ENCODE assay signal across 14 mouse cellular contexts in the genomic region with DNA sequence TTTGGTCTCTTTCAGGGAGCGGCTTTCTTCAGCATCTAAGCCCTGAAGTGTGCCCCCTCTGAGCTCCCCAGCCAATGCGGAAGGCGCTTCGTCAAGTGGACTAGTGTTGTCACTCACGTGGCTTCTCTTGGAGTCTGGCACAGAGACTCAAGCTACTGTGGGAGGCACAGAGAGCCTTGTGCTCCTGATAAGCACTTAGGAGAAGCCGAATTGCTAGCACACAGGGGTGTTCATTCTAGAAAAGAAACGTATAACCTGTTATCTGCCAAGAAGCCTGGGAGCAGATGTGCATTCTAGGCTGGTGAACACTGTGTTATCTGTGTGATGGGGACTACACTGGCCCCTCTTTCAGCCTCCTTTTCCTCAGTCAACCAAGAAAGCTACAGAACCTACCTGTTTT. TPM values are rescaled to one million over a fixed set of nuclear protein-coding genes. Genes with fewer than 3 reads are reported as not detected.
DNase-seq lines count a peak whose midpoint lies in the region; ATAC-seq and TF ChIP-seq lines count a peak whose summit lies in the region.
"Had no signal": no experiment of that assay in that cellular context is flagged by ENCODE, and none has a peak within 500 bp of the region (broad histone marks: within the 10 kb centered on the region; RNA-seq: fewer than 3 reads in every experiment).

No protein-coding gene starts in this region.

- peak overlapping the region; percentile 94 for H3K27ac ChIP-seq in kidney, adult 2 months (ENCODE audit: insufficient read depth, low read depth, low read length)
- H3K27ac ChIP-seq in liver, embryonic 16.5 days (ENCODE audit: low read length), result peak overlapping the region; percentile 98
- no peak overlapping the region for H3K27ac ChIP-seq in hindbrain, embryonic 11.5 days (ENCODE audit: low read depth, low read length)
- H3K27ac ChIP-seq: layer of hippocampus, adult 2 months; limb, embryonic 15.5 days had no signal

- DNase-seq in kidney, adult 2 months, result peak; percentile 39
- DNase-seq in kidney, adult 9 months, result no peak
- DNase-seq in MEL-GATA-1-ER (ENCODE audit: extremely low read depth, low read depth), result peak; percentile 99
- no peak for DNase-seq in spleen, postnatal 10 days (ENCODE audit: low spot score in 2 of 2)
- no peak for DNase-seq in hindbrain, embryonic 11.5 days (ENCODE audit: low spot score)
- DNase-seq: cerebellum, postnatal 14 days; thymus, postnatal 14 days had no signal

- H3K9me3 ChIP-seq in liver, embryonic 16.5 days (replicated peaks; ENCODE audit: control insufficient read depth, low read length), result no peaks in the 10 kb centered on the region
- no peaks in the 10 kb centered on the region for H3K9me3 ChIP-seq in hindbrain, embryonic 11.5 days (ENCODE audit: control insufficient read depth, low read length)
- H3K9me3 ChIP-seq: limb, embryonic 15.5 days had no signal

- no peak for TF ChIP-seq CTCF in kidney, adult 2 months (conservative IDR thresholded peaks at IDR 0.05; ENCODE audit: insufficient read depth, insufficient read length, low read depth, low read length)

- H3K27me3 ChIP-seq in kidney, adult 2 months (replicated peaks; ENCODE audit: control insufficient read depth, insufficient read depth, low read length), result no peaks in the 10 kb centered on the region
- H3K27me3 ChIP-seq in liver, embryonic 16.5 days (ENCODE audit: control insufficient read depth, insufficient read depth, low read depth, low read length), result no peaks in the 10 kb centered on the region
- no peaks in the 10 kb centered on the region; the same call in 1 of the 2 replicates for H3K27me3 ChIP-seq in hindbrain, embryonic 11.5 days (ENCODE audit: control insufficient read depth, insufficient read depth, low read length)

- 56% methylated on average over 7 of the region's 7 CpGs for WGBS in kidney, adult 2 months
- 14% methylated on average over 7 of the region's 7 CpGs for WGBS in liver, embryonic 16.5 days (ENCODE audit: insufficient replicate concordance)
- 70% methylated on average over 7 of the region's 7 CpGs for WGBS in hindbrain, embryonic 11.5 days

- no peak for TF ChIP-seq POLR2A in kidney, adult 2 months (IDR thresholded peaks at IDR 0.05; ENCODE audit: low read depth, low read length)

- no peak overlapping the region for H3K4me3 ChIP-seq in kidney, adult 2 months (ENCODE audit: insufficient read depth, low read depth, low read length)
- H3K4me3 ChIP-seq in liver, embryonic 16.5 days (ENCODE audit: low read depth, low read length), result peak overlapping the region; percentile 61
- no peak overlapping the region for H3K4me3 ChIP-seq in hindbrain, embryonic 11.5 days (ENCODE audit: low read depth, low read length)
- H3K4me3 ChIP-seq: layer of hippocampus, adult 2 months; limb, embryonic 15.5 days; myocyte had no signal

- ATAC-seq in erythroid progenitor cell, adult 5-6 weeks (replicated peaks; ENCODE audit: low FRiP score, poor library complexity, severe bottlenecking), result peak; percentile 60
- ATAC-seq in liver, embryonic 16.5 days (ENCODE audit: low read depth), result peak; percentile 84
- no peak for ATAC-seq in hindbrain, embryonic 11.5 days (ENCODE audit: low FRiP score)
- ATAC-seq: inflammation-experienced regulatory T-cells, adult 6 months had no signal

- H3K4me2 ChIP-seq in liver, embryonic 16.5 days (ENCODE audit: low read depth, low read length), result peak overlapping the region; percentile 59
- no peak overlapping the region for H3K4me2 ChIP-seq in hindbrain, embryonic 11.5 days (replicated peaks; ENCODE audit: low read depth, low read length)
- H3K4me2 ChIP-seq: limb, embryonic 15.5 days; midbrain, embryonic 11.5 days had no signal

- peaks cover 7% of the 10 kb centered on the region; the same call in 1 of the 2 replicates for H3K4me1 ChIP-seq in kidney, adult 2 months (ENCODE audit: control insufficient read depth, insufficient read depth, low read length)
- peaks cover 49% of the 10 kb centered on the region for H3K4me1 ChIP-seq in liver, embryonic 16.5 days (ENCODE audit: control insufficient read depth, low read depth, low read length)
- H3K4me1 ChIP-seq in hindbrain, embryonic 11.5 days (replicated peaks; ENCODE audit: control insufficient read depth, insufficient read depth, low read length), result no peaks in the 10 kb centered on the region

- peak overlapping the region; percentile 56 for H3K9ac ChIP-seq in liver, embryonic 16.5 days (ENCODE audit: low read depth, low read length)
- H3K9ac ChIP-seq in hindbrain, embryonic 11.5 days (ENCODE audit: low read depth, low read length), result no peak overlapping the region
- H3K9ac ChIP-seq: limb, embryonic 15.5 days had no signal

- H3K36me3 ChIP-seq in kidney, adult 2 months (ENCODE audit: control insufficient read depth, insufficient read depth, low read length), result no peaks in the 10 kb centered on the region
- no peaks in the 10 kb centered on the region for H3K36me3 ChIP-seq in liver, embryonic 16.5 days (ENCODE audit: control insufficient read depth, insufficient read depth)
- H3K36me3 ChIP-seq in hindbrain, embryonic 11.5 days (ENCODE audit: control insufficient read depth, insufficient read depth, low read length), result no peaks in the 10 kb centered on the region
- H3K36me3 ChIP-seq: limb, embryonic 15.5 days had no signal

RNA-seq across cellular contexts. Expression of a gene that starts 16.9 kb away (rescaled TPM):
- polyA plus RNA-seq in kidney, adult 2 months (2012; rRNA removed), result 16.3 and 21.2 TPM in 2 replicates
- 29.2 and 30.6 TPM in 2 replicates for total RNA-seq in erythroid progenitor cell, adult 5-6 weeks (2015; ENCODE audit: low replicate concordance)
- total RNA-seq in erythroid progenitor cell, adult 5-6 weeks (2017; ENCODE audit: low replicate concordance), result 9.9 and 11.1 TPM in 2 replicates
- 62.5 and 65.7 TPM in 2 replicates for polyA plus RNA-seq in liver, embryonic 16.5 days (2015; fragmentation: Nextera tagmentation; extraction: Ambion mirVana)
- 120 and 123 TPM in 2 replicates for polyA plus RNA-seq in hindbrain, embryonic 11.5 days (2014; fragmentation: Nextera tagmentation; extraction: Ambion mirVana)

RNA-seq across cellular contexts. Expression of a gene that starts 16.9 kb away (rescaled TPM):
- polyA plus RNA-seq in kidney, adult 2 months (2012; rRNA removed), result 29.2 and 31.4 TPM in 2 replicates
- 8.0 and 14.4 TPM in 2 replicates for total RNA-seq in erythroid progenitor cell, adult 5-6 weeks (2015; ENCODE audit: low replicate concordance)
- total RNA-seq in erythroid progenitor cell, adult 5-6 weeks (2017; ENCODE audit: low replicate concordance), result 23.4 and 42.7 TPM in 2 replicates
- polyA plus RNA-seq in liver, embryonic 16.5 days (2015; fragmentation: Nextera tagmentation; extraction: Ambion mirVana), result 12.8 and 13.2 TPM in 2 replicates
- polyA plus RNA-seq in hindbrain, embryonic 11.5 days (2014; fragmentation: Nextera tagmentation; extraction: Ambion mirVana), result 21.6 and 23.5 TPM in 2 replicates

RNA-seq across cellular contexts. Expression of a gene that starts 16.9 kb away (rescaled TPM):
- 129 and 168 TPM in 2 replicates for polyA plus RNA-seq in kidney, adult 2 months (2012; rRNA removed)
- 141 and 175 TPM in 2 replicates for total RNA-seq in erythroid progenitor cell, adult 5-6 weeks (2015; ENCODE audit: low replicate concordance)
- total RNA-seq in erythroid progenitor cell, adult 5-6 weeks (2017; ENCODE audit: low replicate concordance), result 117 and 123 TPM in 2 replicates
- polyA plus RNA-seq in liver, embryonic 16.5 days (2015; fragmentation: Nextera tagmentation; extraction: Ambion mirVana), result 35.0 and 42.9 TPM in 2 replicates
- polyA plus RNA-seq in hindbrain, embryonic 11.5 days (2014; fragmentation: Nextera tagmentation; extraction: Ambion mirVana), result 76.5 and 82.5 TPM in 2 replicates

RNA-seq across cellular contexts. Expression of a gene that starts 25.0 kb away (rescaled TPM):
- polyA plus RNA-seq in kidney, adult 2 months (2012; rRNA removed), result 245 and 280 TPM in 2 replicates
- 4.0 TPM in 1 of 2 replicates, not detected in the other for total RNA-seq in erythroid progenitor cell, adult 5-6 weeks (2015; ENCODE audit: low replicate concordance)
- 1.2 TPM in 1 of 2 replicates, not detected in the other for total RNA-seq in erythroid progenitor cell, adult 5-6 weeks (2017; ENCODE audit: low replicate concordance)
- polyA plus RNA-seq in liver, embryonic 16.5 days (2015; fragmentation: Nextera tagmentation; extraction: Ambion mirVana), result 58.1 and 74.1 TPM in 2 replicates
- polyA plus RNA-seq in hindbrain, embryonic 11.5 days (2014; fragmentation: Nextera tagmentation; extraction: Ambion mirVana), result 64.7 and 74.0 TPM in 2 replicates

RNA-seq across cellular contexts. Expression of a gene that starts 25.0 kb away (rescaled TPM):
- polyA plus RNA-seq in kidney, adult 2 months (2012; rRNA removed), result 63.3 and 71.7 TPM in 2 replicates
- total RNA-seq in erythroid progenitor cell, adult 5-6 weeks (2015; ENCODE audit: low replicate concordance), result 4.3 and 10.5 TPM in 2 replicates
- 1.1 and 4.5 TPM in 2 replicates for total RNA-seq in erythroid progenitor cell, adult 5-6 weeks (2017; ENCODE audit: low replicate concordance)
- 14.1 and 14.4 TPM in 2 replicates for polyA plus RNA-seq in liver, embryonic 16.5 days (2015; fragmentation: Nextera tagmentation; extraction: Ambion mirVana)
- 11.8 and 13.8 TPM in 2 replicates for polyA plus RNA-seq in hindbrain, embryonic 11.5 days (2014; fragmentation: Nextera tagmentation; extraction: Ambion mirVana)

Comparison
In these comparisons a context has a peak if more than half of its experiments do, and no peak if none do; other contexts are left out.
1. DNase-seq: peak in kidney, adult 2 months (single experiment) and MEL-GATA-1-ER (single experiment); none in kidney, adult 9 months (single experiment), spleen, postnatal 10 days (0 of 2) and hindbrain, embryonic 11.5 days (single experiment).